Mouse (Mus musculus) heart, adult 2 months (tissue): Measurements from ENCODE around the gene Cela1. TPM values are rescaled to one million over a fixed set of nuclear protein-coding genes. Genes with fewer than 3 reads are reported as not detected.

ENCODE experiments used
- DNase-seq, 2 experiments: peaks; one replicate each; pipeline ENCODE4 v3.0.0; 2021
- H3K27ac ChIP-seq: fragments of 200-600 bp; 2 replicates; pipeline ENCODE4 v1.8.1; 2022
- H3K27me3 ChIP-seq: fragments of 200-500 bp; 2 replicates; pipeline ENCODE4 v1.6.1; 2012; ENCODE audit warnings: mild to moderate bottlenecking, low read length, inconsistent platforms, mixed read lengths; ENCODE audit not compliant: control insufficient read depth, insufficient read depth
- H3K36me3 ChIP-seq: fragments of 200-500 bp; 2 replicates; pipeline ENCODE4 v1.6.1; 2012; ENCODE audit warnings: low read length, inconsistent platforms; ENCODE audit not compliant: control insufficient read depth, insufficient read depth
- H3K4me1 ChIP-seq: fragments of 200-500 bp; 2 replicates; pipeline ENCODE4 v1.6.1; 2011; ENCODE audit warnings: low read length; ENCODE audit not compliant: control insufficient read depth, insufficient read depth
- H3K4me3 ChIP-seq: fragments of 200-600 bp; 2 replicates; pipeline ENCODE4 v1.8.1; 2022
- H3K79me2 ChIP-seq: fragments of 200-500 bp; replicated peaks from 2 replicates; pipeline ENCODE4 v1.6.1; 2012; ENCODE audit warnings: mild to moderate bottlenecking, inconsistent platforms, low read length, moderate library complexity, mixed read lengths; ENCODE audit not compliant: control insufficient read depth, insufficient read depth
- H3K9ac ChIP-seq: fragments of 200-500 bp; 2 replicates; pipeline ENCODE4 v1.6.1; 2012; ENCODE audit warnings: low read depth, mild to moderate bottlenecking, control low read depth, inconsistent platforms, low read length, mixed read lengths
- CTCF ChIP-seq: fragments of 200-600 bp; IDR thresholded peaks from 2 replicates; pipeline ENCODE4 v1.8.1; 2022; ENCODE audit warnings: antibody characterized with exemption, mild to moderate bottlenecking, moderate library complexity
- EP300 ChIP-seq: fragments of 200-500 bp; IDR thresholded peaks from 2 replicates; pipeline ENCODE4 v1.6.1; 2011; ENCODE audit warnings: low read depth, low read length, control low read depth; ENCODE audit not compliant: insufficient read depth
- POLR2A ChIP-seq: fragments of 200-500 bp; IDR thresholded peaks from 2 replicates; pipeline ENCODE4 v1.6.1; 2011; ENCODE audit warnings: mild to moderate bottlenecking, low read depth, low read length, control low read depth; ENCODE audit not compliant: insufficient read depth
- WGBS: fragments of 180-500 bp; shearing (Covaris S2); methylation state at CpG from one replicate; pipeline ENCODE4 v1.1.7; 2018; 5-methylcytosine and 5-hydroxymethylcytosine counted together
- intact Hi-C: fragments of 180-260 bp; cut with DNase I; formaldehyde crosslinking; loops from one replicate; pipeline ENCODE4 v1.15.1; 2025
- polyA plus RNA-seq: library from polyadenylated mRNA; depleted of rRNA; stranded (reverse); fragments of >200 nt; gene quantifications from 2 replicates; pipeline ENCODE4 v1.2.3, GENCODE M21; 2012
- total RNA-seq, 2 experiments: library from RNA; stranded (reverse); gene quantifications; 2 replicates each; pipeline ENCODE4 v1.2.3; 2021

Cela1 gene
- total and polyA plus RNA-seq, 3 experiments: 0.78 to 1.3 (median 1.0) TPM

GRCm38 (mm10) chr15:100729281-100729985 lies 41.7 kb upstream of the Cela1 start, which contains the start of gene Galnt6:
Gene Galnt6, minus strand, starts transcription at chr15:100729376.
- DNase-seq: peak; percentile 28 to 51
- no peaks in the 10 kb centered on the region for H3K36me3 ChIP-seq
- intact Hi-C loops: no loop called here
- no peaks in the 10 kb centered on the region for H3K79me2 ChIP-seq
- H3K4me3 ChIP-seq: no peak within 1 kb of the TSS
- peak within 1 kb of the TSS; percentile 52; the same call in 1 of the 2 replicates for H3K9ac ChIP-seq
- 0 out of 2 replicates have a peak, but pooled peaks cover 2% of the 10 kb centered on the region for H3K4me1 ChIP-seq
- TF ChIP-seq CTCF (no peak), POLR2A (no peak)
- H3K27me3 ChIP-seq: peaks cover 11% of the 10 kb centered on the region
- H3K27ac ChIP-seq: no peak within 1 kb of the TSS
- 12% methylated on average over 36 of the region's 57 CpGs for WGBS

DNA sequence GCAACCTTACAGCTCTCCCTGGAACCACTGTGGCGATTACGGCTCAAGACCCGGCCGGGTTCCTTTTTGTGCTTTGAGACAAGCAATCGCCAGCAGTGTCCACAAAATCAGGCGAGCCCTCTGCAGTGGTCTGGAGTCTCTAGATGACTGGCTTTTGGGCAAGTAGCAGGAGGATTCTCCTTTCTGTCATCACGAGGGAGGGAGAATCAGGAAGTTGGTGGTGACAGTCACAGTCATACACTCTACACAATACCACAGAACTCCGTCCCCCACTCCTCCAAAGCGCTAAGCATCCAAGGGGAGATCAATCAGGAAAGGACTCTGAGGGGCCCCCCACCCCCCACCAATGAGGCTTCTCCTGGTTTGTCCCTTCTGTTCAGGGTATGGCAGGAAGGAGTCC lies 40.9 kb upstream of the Cela1 start:
- Histone ChIP-seq H3K4me3 (no peak overlapping the region), H3K9ac (no peak overlapping the region), H3K27ac (no peak overlapping the region), H3K27me3 (peaks cover 11% of the 10 kb centered on the region), H3K79me2 (no peaks in the 10 kb centered on the region), H3K36me3 (no peaks in the 10 kb centered on the region), H3K4me1 (0 out of 2 replicates have a peak, but pooled peaks cover 2% of the 10 kb centered on the region)
- 40% methylated on average over 9 of the region's 9 CpGs for WGBS
- no peak for TF ChIP-seq EP300
- no peak for TF ChIP-seq POLR2A
- TF ChIP-seq CTCF: no peak
- intact Hi-C loops: no loop called here
- no peak for DNase-seq

- Histone ChIP-seq H3K4me1 (0 out of 2 replicates have a peak, but pooled peaks cover 2% of the 10 kb centered on the region), H3K9ac (no peak overlapping the region), H3K4me3 (no peak overlapping the region), H3K79me2 (no peaks in the 10 kb centered on the region), H3K36me3 (no peaks in the 10 kb centered on the region), H3K27ac (no peak overlapping the region), H3K27me3 (peaks cover 11% of the 10 kb centered on the region)
- TF ChIP-seq EP300 (no peak), CTCF (no peak), POLR2A (no peak)
- 89% methylated on average over 11 of the region's 11 CpGs for WGBS
- intact Hi-C loops: no loop called here
- DNase-seq: no peak
Measured at GRCm38 (mm10) chr15:100727834-100728233, 40.1 kb upstream of the Cela1 start.

- no peaks in the 10 kb centered on the region for H3K36me3 ChIP-seq
- H3K27me3 ChIP-seq: peaks cover 11% of the 10 kb centered on the region
- DNase-seq: no peak
- intact Hi-C loops: no loop called here
- no peak overlapping the region for H3K27ac ChIP-seq
- WGBS: 83% methylated on average over 11 of the region's 11 CpGs
- no peak overlapping the region for H3K4me3 ChIP-seq
- 0 out of 2 replicates have a peak, but pooled peaks cover 2% of the 10 kb centered on the region for H3K4me1 ChIP-seq
- H3K79me2 ChIP-seq: no peaks in the 10 kb centered on the region
- no peak overlapping the region for H3K9ac ChIP-seq
- no peak for TF ChIP-seq CTCF
- TF ChIP-seq EP300: no peak
- no peak for TF ChIP-seq POLR2A
Measured at GRCm38 (mm10) chr15:100726721-100727120, 39.0 kb upstream of the Cela1 start.

GRCm38 (mm10) chr15:100723505-100723904 lies 35.8 kb upstream of the Cela1 start:
- H3K79me2 ChIP-seq: no peaks in the 10 kb centered on the region
- no peak overlapping the region for H3K27ac ChIP-seq
- DNase-seq: no peak
- no peak overlapping the region for H3K4me3 ChIP-seq
- H3K4me1 ChIP-seq: no peaks in the 10 kb centered on the region
- intact Hi-C loops: no loop called here
- no peak for TF ChIP-seq EP300
- no peak for TF ChIP-seq POLR2A
- no peak for TF ChIP-seq CTCF
- H3K9ac ChIP-seq: no peak overlapping the region
- WGBS: 44% methylated on average over 14 of the region's 14 CpGs
- peaks cover 2% of the 10 kb centered on the region for H3K27me3 ChIP-seq
- H3K36me3 ChIP-seq: no peaks in the 10 kb centered on the region

DNA sequence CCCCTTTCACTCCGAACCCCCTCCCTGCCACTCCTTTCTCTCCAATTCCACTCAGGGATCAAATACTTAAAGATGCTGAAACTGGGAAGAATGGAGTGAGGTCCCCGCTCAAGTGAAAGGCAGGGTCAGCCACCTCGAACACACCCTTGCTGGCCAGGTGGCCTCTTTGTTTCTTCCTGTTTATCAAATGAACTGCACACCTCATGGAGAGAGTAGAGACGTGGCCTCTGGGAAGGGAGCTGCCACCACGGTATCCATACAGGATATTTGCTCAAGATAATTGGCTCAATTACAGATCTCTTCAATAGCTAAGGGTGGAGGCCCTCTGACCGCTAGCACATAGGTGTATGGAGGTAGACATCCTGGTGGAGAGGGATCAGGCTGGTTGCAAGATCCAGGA lies 34.8 kb upstream of the Cela1 start:
- DNase-seq: no peak

More for the DNA sequence above, 34.8 kb upstream of the Cela1 start:
- Histone ChIP-seq H3K27ac (no peak overlapping the region), H3K79me2 (no peaks in the 10 kb centered on the region), H3K27me3 (peaks cover 2% of the 10 kb centered on the region), H3K4me1 (no peaks in the 10 kb centered on the region), H3K36me3 (no peaks in the 10 kb centered on the region), H3K9ac (no peak overlapping the region), H3K4me3 (no peak overlapping the region)
- WGBS: 68% methylated on average over 6 of the region's 6 CpGs
- intact Hi-C loops: no loop called here
- TF ChIP-seq POLR2A (no peak), EP300 (no peak), CTCF (no peak)
